Mouse (Mus musculus): Measurements from ENCODE around the gene St3gal4. TPM values are rescaled to one million over a fixed set of nuclear protein-coding genes. Genes with fewer than 3 reads are reported as not detected.

Gene St3gal4
- total RNA-seq, 2 experiments from 2014 or later = 34.4 to 38.0 TPM

DNA sequence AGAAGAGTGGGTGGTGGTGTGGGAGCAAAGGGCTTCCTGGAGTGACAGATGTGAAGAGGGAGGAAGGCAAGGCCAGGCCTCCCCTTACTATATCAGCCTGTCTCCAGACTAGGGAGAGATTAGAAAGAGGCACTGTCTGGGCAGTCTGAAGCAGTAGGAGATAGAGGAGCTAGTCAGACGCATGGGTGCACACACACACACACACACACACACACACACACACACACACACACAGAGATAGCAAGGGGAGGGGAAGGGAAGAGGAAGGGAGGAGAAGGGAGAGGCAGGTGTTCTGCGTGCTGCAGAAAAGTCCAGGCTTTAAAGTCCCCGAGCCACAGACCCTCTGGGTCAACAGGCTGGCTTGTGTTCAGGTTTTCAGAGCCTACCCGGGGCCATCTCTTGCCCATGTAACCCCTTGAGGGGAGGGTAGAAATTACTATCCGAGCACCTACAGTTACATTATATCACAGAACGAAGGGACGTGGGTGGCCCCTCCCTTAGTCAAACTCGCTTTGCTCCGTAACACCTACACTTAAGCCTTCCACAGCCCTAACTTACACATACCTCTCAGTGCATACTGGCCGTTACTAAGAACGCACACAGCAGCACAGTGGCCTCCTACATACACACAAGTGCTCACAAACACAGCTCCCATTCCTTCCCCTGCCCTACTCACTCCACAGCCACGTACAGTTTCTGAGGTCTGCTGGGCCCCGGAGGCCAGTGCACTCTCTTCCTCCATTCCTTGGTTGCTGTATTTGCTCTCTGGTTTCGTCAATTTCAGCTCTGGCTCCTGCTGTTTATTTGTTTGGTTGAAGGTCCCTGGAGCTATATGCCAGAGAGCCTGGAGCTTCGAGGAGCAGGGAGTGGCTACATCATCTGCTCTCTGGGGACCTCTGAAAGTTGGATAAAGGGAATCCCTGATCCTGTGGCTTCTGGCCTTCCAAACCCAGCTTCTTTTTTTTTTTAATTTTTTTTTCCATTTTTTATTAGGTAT is 12.9 kb downstream of the St3gal4 start:
- no peak for DNase-seq

DNA sequence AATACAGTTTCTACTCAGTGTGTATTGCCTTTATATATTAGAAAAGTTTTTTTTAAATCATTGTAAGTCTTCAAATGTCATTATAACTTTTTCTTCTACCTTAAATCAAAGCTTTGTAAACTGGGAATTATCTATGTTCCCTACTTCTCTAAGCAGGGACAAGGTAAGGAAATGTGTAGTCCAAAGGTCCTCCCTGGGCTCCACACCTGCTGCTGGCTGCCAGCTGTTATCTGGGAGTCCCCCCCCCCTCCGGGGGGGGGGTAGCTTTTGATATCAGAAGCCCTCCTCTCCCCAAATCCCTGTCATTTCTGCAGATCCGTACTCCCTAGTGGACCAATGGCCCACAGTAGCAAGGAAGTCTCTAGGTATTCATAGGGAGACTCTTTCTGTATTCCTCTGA is 13.6 kb downstream of the St3gal4 start:
- no peak for DNase-seq

DNA sequence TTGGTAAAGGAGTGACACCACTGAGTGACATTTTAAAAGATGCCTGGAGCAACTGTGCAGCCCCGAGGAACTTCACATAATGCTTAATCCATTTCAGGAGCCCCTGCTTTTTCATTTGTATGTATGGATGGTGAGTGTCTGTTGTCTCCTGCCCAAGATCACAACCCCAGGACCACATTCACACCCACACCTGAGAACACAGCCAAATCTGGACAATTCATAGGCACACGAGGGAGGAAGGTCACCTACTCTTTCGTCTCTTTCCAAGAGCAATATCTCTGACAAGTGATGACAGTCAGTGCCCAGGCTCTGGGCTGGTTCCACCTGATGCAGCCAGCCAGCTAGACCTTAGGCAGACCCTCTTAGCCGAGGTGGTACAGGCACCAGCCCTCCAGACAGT is 14.4 kb downstream of the St3gal4 start:
- DNase-seq = no peak

DNA sequence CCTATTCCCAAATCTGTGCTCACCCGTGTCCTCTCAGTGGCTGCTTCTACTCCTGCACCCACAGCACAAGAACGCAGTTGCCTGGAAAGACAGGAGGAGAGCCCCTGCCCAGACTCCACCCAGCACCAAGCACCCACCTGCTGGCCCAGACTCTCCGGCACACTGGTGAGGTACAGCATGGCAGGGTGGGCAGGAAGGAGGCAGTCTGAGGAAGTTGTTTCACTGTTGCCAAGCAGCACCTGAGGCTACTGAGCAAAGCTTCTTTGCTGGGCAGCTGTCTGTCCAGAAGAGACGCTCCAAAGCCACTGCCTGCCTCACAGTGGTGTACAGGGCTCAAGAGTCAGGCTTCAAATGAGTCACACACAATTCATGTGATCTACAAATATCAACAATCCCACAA is 20.3 kb downstream of the St3gal4 start:
- DNase-seq = peak; percentile 3

DNA sequence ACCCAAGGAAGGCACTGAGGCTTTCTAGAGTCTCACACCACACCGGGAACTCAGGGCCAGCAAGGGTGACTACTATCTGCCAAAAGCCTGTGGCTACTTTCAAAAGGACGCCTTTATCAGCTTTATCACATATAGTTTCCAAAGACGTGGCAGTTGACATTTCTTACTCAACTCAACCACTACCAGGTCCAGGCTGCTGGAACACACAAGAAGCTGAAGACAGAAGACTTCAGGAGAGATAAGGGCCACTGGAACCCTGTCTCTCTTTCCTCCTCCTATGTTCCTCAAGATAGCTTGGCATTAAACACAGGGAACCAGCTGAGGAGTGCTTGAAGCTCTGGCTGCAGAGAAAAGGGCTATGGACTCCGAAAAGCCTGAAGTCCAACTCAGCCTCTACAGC is 21.2 kb downstream of the St3gal4 start:
- DNase-seq = peak; percentile 2

DNA sequence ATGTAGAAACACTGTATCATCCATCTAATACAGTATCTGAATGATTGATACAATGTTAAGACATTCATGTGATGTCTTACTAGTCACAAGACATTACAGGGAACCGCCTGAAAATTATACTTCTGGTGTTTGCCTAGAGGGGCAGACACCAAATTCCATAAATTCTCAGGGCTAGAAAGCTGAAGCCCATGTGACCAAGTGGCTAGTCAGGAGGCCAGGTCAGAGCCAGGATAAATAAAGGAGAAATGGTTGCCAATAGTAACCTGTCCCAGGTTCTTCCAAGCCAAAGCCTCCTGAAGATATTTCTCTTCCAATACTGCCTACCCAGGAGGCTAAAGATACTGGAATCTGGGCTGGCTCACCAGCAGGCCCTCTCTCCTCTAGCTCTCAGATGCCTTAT is 23.3 kb downstream of the St3gal4 start:
- peak; percentile 2 for DNase-seq

DNA sequence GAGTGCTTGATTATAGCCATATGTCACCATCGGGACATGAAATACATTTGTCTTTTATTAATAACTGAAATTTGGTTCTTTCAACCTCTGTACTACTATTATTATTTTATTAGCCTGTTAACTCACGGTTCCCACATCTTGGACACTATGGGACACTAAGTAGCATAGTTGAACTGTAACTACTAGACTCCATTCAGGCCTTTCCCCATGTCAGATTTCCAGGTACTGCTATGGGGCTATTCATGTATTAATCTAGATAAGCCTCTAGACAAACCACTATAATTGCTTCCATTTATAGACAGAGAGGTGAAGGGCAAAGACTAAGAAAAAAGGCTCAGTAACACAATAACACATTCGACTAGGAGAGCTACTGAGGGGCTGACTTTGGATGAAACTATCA is 25.7 kb downstream of the St3gal4 start:
- no peak for DNase-seq

DNA sequence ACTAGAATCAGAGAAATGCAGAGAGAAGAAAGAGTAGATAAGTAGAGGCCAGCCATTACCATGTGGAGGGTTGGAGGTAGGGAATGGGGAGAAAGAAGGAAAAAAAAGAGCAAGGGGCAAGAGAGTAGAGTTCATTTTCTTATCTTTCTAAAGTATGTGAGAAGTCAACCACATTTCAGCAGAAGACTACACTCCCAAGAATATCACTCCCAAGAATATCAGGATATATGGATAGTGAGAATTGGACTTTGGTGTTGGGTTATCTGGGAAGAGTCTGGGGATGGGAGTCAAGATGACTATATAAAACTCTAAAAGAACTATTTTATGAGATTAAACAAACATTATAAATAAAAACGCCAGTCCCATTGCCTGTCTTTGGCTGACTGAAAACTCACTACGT is 26.2 kb downstream of the St3gal4 start:
- no peak for DNase-seq

DNA sequence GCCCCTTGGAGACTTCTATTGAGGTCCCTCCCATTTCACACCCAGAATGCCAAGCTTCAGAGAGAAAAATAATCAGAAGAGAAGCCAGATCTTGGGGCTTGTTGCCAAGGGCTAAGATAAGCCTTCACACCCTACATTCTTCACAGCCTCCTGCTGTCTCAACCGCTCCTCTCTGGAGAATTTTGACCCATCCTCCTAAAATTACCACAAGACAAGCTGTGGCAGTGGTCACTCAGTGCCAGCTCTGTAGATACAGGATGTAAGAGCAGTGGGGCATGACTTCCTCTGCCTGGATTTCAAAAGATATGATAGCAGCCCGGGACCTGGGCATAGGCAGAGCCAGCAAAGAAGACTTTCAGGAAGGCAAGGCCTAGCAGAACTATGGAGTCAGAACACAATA is 57.6 kb downstream of the St3gal4 start:
- no peak for DNase-seq

DNA sequence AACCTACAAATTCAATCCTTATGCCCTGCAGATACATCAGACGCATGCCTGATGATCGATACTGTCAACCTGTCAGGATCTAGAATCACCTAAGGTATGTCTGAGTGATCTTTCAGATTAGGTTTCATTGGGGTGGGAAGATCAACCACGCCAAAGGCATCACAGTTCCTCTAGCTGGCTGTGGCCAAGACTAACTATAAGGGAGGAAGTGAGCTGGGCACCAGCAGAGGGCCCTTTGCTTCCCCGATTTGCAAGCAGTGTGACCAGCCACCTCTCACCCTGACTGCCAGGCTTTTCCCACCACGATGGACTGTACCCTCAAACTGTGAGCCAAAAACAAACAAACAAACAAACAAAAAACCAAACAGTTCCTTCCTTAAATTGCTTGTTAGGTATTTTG is 59.2 kb downstream of the St3gal4 start:
- DNase-seq = no peak

DNA sequence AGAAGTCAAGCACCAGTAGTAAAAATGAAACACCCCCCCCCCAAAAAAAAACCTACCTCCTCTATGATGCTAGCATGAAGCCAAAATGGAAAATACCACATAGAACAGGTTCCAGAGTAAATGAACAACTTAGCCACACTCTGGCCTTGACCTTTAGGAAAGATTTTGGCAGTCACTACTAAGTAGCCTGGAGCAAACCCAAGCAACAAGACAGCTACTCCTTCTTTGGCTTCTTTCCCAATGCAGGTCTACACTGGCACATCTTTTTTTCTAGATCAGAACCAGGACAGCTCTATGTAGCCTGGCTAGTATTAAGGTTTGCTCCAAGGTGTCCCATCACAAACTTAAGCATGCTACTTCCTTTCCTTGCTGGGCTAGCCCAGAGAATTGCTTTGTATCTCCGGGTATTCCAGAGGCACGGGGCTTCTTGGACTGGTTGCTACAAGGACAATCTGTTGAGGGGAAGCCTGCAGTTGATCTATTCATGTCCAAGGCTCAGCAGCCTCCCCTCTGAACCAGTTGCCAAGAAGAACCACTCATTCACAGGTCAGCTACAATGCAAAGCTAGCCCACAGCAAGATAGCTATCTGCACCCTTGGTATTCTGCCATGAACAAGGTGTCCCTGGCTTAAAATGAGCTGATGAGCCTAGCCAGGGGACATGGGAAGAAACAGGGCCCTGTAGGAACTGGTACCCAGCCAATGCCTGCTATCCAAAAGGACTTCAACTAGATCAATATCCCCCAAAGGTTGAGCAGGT is 60.3 kb downstream of the St3gal4 start:
- peak; percentile 6 for DNase-seq

DNA sequence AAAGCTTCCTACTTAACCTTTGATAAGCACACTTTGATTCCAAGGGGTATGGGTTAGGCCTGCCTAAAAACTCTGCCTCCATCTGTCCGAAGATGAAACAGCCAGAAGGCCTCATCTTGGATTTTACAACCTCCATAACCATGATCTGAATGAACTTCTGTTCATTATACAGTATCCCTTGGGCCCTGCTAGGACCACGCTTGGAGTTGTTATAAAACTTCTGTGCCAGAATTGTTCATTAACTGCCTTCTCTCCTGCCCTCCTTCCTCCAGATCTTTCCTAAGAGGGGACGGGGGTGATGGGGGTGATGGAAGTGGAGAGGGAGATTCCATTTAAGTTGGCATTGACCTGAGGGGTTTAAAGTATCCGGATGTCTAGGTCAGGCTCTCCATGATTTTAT is 60.9 kb downstream of the St3gal4 start:
- no peak for DNase-seq

DNA sequence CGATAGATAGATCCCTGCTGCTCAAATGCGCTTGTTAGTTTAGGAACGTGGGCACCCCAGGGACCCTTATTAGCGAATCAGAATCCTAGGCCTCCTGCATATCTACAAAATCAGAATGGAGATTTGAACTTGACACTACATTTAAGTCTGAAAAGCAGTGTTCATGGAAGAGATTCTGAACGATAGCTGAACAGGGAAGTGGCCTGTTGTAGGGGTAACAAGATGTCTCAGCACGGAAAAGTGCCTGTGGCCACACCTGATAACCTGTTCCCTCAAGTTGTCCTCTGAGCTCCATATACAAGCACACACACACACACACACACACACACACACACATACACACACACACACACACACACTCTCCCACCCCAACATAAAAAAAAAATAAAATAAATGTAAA is 61.4 kb downstream of the St3gal4 start:
- DNase-seq = no peak

DNA sequence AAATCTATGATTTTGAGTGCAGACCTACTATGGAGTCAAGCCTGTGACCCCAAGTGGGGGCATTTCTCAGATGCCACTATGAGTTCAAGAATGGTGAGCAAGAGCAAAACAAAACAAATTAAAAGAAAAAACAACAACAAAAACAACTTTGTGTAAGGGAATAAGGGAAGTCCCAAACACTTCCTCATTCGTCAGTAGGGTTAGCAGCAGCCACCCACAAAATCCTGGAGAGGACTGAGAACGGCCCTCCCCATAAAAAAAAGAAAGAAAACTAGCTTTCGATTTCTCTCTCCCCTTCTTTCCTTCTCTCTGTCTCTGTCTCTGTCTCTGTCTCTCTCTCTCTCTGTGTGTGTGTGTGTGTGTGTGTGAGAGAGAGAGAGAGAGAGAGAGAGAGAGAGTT is 62.5 kb downstream of the St3gal4 start:
- no peak for DNase-seq

DNA sequence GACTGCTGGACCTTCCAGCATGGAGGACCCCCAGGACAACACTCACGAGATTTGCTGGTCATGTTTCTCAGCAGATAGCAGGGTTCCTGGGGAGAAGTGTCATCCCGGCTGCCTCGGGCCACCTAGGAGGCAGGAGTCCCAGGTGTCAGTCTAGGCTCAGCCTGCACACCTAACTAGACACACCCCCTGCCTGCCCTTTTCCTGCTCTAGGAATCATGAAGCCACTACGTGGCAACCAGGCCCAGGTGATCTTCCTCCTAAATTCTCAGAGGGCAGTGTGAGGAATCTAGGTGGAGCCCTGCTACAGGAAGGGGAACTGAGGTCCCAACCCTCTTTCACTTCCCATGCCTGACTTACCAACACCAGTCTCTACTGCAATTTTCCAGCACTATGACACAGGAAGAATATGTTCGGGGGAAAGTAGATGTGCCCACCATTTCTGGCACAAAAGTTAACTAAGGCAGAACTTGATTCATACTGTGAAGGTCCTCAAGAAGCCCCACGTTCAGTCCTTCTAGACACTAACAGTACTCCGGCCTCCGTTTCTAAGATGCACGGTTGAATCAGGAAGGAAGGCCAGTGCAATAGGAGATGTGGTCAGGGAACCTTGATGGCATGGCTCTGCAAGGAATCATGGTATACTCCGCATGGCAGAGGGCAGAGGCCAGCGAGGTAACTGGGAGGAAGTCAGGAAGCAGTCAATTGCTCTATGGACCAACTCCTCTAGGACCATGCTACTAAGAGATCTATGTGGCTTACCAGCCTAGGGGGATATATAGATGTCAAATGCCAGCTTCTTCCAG is 63.3 kb downstream of the St3gal4 start:
- DNase-seq = no peak

DNA sequence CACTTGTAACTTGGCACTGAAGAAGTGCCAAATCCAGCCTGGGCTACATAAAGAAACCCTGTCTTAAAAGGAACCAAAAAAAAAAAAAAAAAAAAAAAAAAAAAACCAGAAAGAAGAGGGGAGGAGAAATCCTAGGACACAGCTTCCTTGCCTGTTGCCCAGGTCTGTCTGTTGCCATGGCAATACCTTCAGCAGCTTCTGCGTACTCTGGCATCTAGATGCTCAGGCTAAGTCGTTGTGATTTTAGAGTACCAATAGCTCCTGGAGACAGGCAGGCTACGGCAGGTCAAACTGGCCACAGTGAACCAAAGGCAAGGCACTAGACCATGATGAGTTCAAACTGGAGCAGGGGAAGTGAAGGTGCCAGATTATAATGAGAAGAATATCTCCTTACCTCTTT is 65.4 kb downstream of the St3gal4 start:
- no peak for DNase-seq

DNA sequence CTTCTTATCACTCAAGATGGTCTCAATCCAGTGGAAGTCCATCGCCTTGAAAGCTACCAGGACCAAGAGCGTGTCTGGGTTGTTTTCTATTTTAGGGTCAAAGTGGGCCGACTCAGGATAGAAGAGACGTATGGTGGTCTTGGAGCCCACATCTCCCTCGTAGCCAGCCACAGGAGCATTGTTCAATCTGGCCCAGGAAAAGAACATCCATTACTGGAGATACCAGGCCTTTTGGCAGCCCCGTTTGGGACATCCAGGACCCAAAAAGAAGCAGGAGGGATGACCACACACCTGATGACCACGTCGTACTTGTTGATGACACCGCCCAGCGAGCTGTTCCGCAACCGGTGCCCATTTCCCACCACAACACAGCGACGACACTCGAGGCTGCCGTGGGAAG is 66.0 kb downstream of the St3gal4 start:
- no peak for DNase-seq

DNA sequence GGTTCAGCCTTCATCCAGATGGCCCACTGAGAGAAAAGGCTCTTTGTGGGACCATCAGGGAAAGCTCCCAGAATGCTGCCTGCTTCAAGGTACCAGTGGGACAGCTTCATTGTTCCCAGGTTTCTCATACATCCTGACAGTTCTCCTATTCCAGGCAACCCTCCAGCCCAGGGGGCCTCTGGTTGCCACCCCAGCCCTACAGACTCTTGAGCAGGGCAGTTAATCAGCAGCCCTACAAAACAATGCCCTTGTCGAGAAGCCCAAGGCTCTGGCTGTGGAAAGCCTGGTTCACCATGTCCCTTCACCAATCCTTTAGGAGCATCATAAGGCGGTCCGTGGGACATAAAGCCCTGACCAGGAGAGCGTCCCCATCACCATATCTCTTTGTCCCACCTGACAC is 66.4 kb downstream of the St3gal4 start:
- DNase-seq = peak; percentile 3

DNA sequence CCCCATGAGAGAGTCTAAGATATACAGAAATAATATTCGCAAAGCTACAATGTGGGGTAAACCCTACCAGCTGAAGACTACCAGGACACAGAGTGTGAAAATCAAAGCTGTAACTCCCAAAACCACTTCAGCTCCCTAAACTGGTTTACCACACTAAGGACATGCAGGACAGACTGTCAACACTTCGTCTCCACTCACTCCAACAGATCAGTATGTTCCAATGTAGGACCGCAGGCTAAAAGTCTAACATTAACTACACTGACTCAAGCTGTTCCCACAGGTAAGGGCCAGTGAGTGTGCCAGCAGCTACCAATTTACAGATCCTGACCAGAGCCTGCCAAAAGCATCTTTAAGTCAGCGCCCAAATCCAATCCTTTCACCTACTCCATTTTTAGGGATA is 67.4 kb downstream of the St3gal4 start:
- DNase-seq = peak; percentile 21

DNA sequence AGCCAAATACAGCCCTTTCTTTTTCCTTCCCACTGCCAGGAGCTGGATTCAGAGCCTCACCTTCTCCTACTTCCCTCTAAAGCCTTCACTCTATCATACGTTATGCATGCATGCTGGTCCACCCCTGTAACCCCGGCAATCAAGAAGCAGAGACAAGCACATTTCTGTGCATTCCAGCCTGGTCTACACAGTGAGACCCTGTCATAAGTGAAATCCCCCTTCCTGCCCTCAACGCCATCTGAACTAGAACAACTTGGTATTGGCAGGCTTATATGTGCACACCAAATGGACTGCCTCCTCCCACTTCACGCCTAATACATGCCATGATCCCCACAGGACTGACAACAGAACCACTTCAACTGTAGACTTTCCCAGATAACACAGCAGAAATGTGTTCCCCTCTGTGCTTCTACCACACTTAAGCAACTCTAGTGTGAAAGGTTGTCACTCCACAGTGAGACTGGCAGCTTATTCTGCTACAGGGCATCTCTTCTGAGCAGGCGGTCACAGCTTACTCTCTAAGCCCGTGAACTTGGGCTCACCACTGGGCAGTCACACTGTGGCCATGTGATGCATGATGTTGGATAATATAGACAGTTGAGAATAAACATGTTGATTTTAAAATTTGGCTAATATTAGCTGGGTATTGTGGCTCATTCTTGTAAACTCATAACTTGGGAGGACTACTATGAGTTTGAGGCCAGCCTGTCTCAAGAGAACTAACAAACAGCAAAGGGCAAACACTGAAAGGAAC is 68.2 kb downstream of the St3gal4 start:
- no peak for DNase-seq

DNA sequence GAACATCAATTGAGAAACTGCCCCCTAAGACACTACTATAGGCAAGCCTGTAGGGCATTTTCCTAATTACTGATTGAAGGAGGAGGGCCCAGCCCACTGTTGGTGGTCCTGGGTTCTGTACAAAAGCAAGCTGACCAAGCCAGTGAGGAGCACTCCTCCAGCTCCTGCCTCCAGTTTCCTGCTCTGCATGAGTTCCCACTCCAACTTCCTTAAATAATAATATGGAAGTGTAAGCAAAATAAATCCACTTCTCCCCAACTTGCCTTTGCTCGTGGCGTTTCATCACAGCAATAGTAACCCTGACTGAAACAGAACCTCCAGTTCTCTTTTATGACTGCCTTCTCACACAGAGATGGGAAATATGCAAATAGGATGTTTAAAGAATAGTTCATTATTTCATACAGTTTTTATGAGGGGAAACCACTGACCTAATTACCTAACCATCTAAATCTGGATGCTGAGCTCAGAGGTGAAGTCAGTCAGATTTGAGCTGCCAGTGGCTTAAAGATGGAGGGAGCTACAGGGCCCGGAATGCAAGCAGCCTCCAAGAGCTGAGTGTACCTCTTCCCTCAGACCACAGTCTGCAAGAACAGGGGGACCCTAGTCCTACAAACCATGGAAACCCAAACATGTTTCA is 69.1 kb downstream of the St3gal4 start:
- peak; percentile 15 for DNase-seq

DNA sequence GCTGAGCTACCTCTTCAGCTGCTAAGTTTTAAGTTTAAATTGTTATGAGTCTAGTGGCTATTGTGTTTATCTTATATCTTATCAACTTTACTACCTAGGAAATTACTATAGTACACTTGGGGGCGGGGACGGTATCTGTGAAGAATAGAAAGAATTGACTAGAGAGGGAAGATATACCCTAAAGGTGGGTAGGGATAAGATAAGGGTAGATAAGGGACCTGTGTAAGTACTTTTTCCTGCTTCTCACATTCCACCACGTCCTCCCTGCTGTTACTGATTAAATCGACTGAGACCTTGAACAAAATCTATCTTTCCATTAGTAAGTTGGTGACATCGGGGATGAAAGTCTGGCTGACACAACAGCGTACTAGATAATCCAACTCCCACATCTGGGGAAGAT is 70.6 kb downstream of the St3gal4 start:
- no peak for DNase-seq
